Mouse (Mus musculus) thymus, adult 2 months (tissue): ENCODE measurements around the gene Sstr2. TPM values are rescaled to one million over a fixed set of nuclear protein-coding genes. Genes with fewer than 3 reads are reported as not detected.

Experiments
- DNase-seq: peaks from one replicate; pipeline ENCODE4 v3.0.0; 2021
- H3K27ac ChIP-seq: fragments of 200-500 bp; 2 replicates; pipeline ENCODE4 v1.5.1; 2012; ENCODE audit warnings: low read length, control low read depth; ENCODE audit not compliant: control insufficient read depth, insufficient read depth
- H3K27me3 ChIP-seq: fragments of 200-500 bp; 2 replicates; pipeline ENCODE4 v1.6.1; 2012; ENCODE audit warnings: mild to moderate bottlenecking, low read length, moderate library complexity, mixed read lengths; ENCODE audit not compliant: control insufficient read depth, insufficient read depth
- H3K36me3 ChIP-seq: fragments of 200-500 bp; 2 replicates; pipeline ENCODE4 v1.6.1; 2012; ENCODE audit warnings: mild to moderate bottlenecking, low read length, moderate library complexity; ENCODE audit not compliant: control insufficient read depth, insufficient read depth
- H3K4me1 ChIP-seq: fragments of 200-500 bp; replicated peaks from 2 replicates; pipeline ENCODE4 v1.6.1; 2012; ENCODE audit warnings: low read length; ENCODE audit not compliant: control insufficient read depth, insufficient read depth
- H3K4me3 ChIP-seq: fragments of 200-500 bp; 2 replicates; pipeline ENCODE4 v1.5.1; 2012; ENCODE audit warnings: mild to moderate bottlenecking, low read length, control low read depth, moderate library complexity; ENCODE audit not compliant: control insufficient read depth, insufficient read depth
- CTCF ChIP-seq: fragments of 200-500 bp; IDR thresholded peaks from 2 replicates; pipeline ENCODE4 v1.5.1; 2012; ENCODE audit warnings: mild to moderate bottlenecking, control low read depth, low read length, moderate library complexity, borderline replicate concordance; ENCODE audit not compliant: control insufficient read depth, poor library complexity, insufficient read depth; ENCODE audit errors: extremely low read depth
- POLR2A ChIP-seq: fragments of 200-500 bp; IDR thresholded peaks from 2 replicates; pipeline ENCODE4 v1.6.1; 2012; ENCODE audit warnings: mild to moderate bottlenecking, low read length, control low read depth, moderate library complexity; ENCODE audit not compliant: control insufficient read depth, poor library complexity, insufficient read depth; ENCODE audit errors: extremely low read depth
- WGBS: fragments of 180-500 bp; shearing (Covaris S2); methylation state at CpG from one replicate; pipeline ENCODE4 v1.1.7; 2018; 5-methylcytosine and 5-hydroxymethylcytosine counted together
- polyA plus RNA-seq: library from polyadenylated mRNA; depleted of rRNA; stranded (reverse); fragments of >200 nt; gene quantifications from 2 replicates; pipeline ENCODE4 v1.2.3, GENCODE M21; 2012

Gene Sstr2
- polyA plus RNA-seq, 1 experiment, result 4.9 TPM

- Histone ChIP-seq H3K4me1 (no peaks in the 10 kb centered on the region), H3K4me3 (no peak overlapping the region), H3K27ac (no peak overlapping the region), H3K36me3 (no peaks in the 10 kb centered on the region), H3K27me3 (no peaks in the 10 kb centered on the region)
- WGBS, result 92% methylated on average over 5 of the region's 5 CpGs
- TF ChIP-seq POLR2A, result no peak
- no peak for TF ChIP-seq CTCF
- DNase-seq, result no peak
These were observed 24.0 kb upstream of the Sstr2 start for GRCm38 (mm10) chr11:113595144-113595543.

GRCm38 (mm10) chr11:113597632-113598031 lies 21.5 kb upstream of the Sstr2 start:
- Histone ChIP-seq H3K27ac (no peak overlapping the region), H3K4me3 (no peak overlapping the region), H3K36me3 (no peaks in the 10 kb centered on the region), H3K4me1 (no peaks in the 10 kb centered on the region), H3K27me3 (no peaks in the 10 kb centered on the region)
- TF ChIP-seq POLR2A (no peak), CTCF (no peak)
- DNase-seq, result no peak
- WGBS, result 93% methylated on average over 3 of the region's 3 CpGs

- H3K4me3 ChIP-seq, result no peak overlapping the region
- no peak overlapping the region for H3K27ac ChIP-seq
- H3K36me3 ChIP-seq, result no peaks in the 10 kb centered on the region
- TF ChIP-seq POLR2A (no peak), CTCF (no peak)
- no peak for DNase-seq
- WGBS, result 93% methylated on average over 18 of the region's 18 CpGs
- H3K27me3 ChIP-seq, result no peaks in the 10 kb centered on the region
- H3K4me1 ChIP-seq, result no peaks in the 10 kb centered on the region
These were observed 18.5 kb upstream of the Sstr2 start for GRCm38 (mm10) chr11:113600526-113601245.

GRCm38 (mm10) chr11:113601616-113602343 lies 17.4 kb upstream of the Sstr2 start:
- no peak overlapping the region for H3K27ac ChIP-seq
- H3K36me3 ChIP-seq, result no peaks in the 10 kb centered on the region
- H3K4me3 ChIP-seq, result no peak overlapping the region
- whole genome bisulfite sequencing, result 92% methylated on average over 12 of the region's 12 CpGs
- no peaks in the 10 kb centered on the region for H3K27me3 ChIP-seq
- no peak for DNase-seq
- H3K4me1 ChIP-seq, result no peaks in the 10 kb centered on the region
- TF ChIP-seq POLR2A, result no peak
- no peak for TF ChIP-seq CTCF

- Histone ChIP-seq H3K27ac (no peak overlapping the region), H3K27me3 (no peaks in the 10 kb centered on the region), H3K4me1 (peaks cover 9% of the 10 kb centered on the region), H3K36me3 (no peaks in the 10 kb centered on the region), H3K4me3 (no peak overlapping the region)
- WGBS, result 98% methylated on average over 12 of the region's 12 CpGs
- TF ChIP-seq POLR2A (no peak), CTCF (no peak)
- DNase-seq, result no peak
These were observed 11.6 kb upstream of the Sstr2 start for GRCm38 (mm10) chr11:113607556-113607955.

GRCm38 (mm10) chr11:113609581-113609980 lies 9.6 kb upstream of the Sstr2 start:
- Histone ChIP-seq H3K27me3 (no peaks in the 10 kb centered on the region), H3K27ac (no peak overlapping the region), H3K36me3 (no peaks in the 10 kb centered on the region), H3K4me3 (no peak overlapping the region), H3K4me1 (peaks cover 21% of the 10 kb centered on the region)
- no peak for DNase-seq
- TF ChIP-seq POLR2A (no peak), CTCF (no peak)
- WGBS, result 93% methylated on average over 5 of the region's 5 CpGs
